Mouse (Mus musculus) neutrophil, adult 59 days (primary cell): ENCODE data around the gene Il6st. TPM values are rescaled to one million over a fixed set of nuclear protein-coding genes. Genes with fewer than 3 reads are reported as not detected.

ENCODE experiments used
- total RNA-seq, 2 experiments: library from RNA; stranded (reverse); gene quantifications; 1 replicate in 1 of 2; 2 replicates in 1 of 2; pipeline ENCODE4 v1.2.4; 2023

Il6st gene
- 10 to 100 TPM; 58.1 to 85.8 TPM for total RNA-seq

DNA sequence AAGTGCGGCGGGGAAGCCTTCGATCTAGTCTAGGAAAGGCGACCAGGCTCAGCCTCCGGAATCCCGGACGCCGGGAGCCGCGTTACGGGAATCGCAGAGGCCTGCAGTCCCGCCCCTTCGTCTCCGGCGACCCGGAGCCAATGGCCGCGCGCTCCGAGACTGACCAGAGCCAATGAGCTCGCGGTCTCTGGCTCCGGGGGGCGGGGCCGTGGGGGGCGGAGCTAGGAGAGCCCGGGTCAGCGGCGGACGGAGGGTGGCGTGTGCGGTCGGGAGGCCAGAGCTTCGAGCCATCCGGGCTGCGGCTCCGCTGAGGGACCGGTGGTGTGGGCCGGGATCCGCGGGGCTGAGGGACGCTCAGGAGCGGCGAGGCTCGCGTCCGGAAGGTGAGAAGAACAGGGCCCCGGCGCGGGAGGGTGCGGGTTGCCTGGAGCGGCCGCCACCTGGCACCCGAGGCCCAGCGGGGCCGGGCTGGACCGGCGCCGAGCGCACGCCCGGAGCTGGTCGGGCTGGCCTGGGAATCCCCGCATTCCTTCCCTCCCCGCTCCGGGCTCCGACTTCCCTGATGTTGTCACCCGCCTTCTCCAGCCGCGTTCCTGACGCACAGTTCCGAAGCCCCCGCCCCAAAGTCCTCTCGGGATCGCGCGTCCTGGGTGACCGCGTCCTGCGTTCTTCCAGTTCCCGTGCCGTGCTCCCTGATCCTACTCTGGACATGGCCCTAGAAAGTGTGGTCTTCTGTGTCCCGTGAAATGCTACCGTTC is at the start of gene Il6st:
TSS of gene Il6st (plus strand) at position 203 of the 758 bp plus-strand sequence.

Other genes starting within 250 kb of the Il6st start
- under 1 TPM; 0.11 to 0.20 TPM for gene Ankrd55, start 175.6 kb upstream of the Il6st start, total RNA-seq
- gene Il31ra, start 130.3 kb downstream of the Il6st start, total RNA-seq = 1 to 10 TPM; 1.6 to 1.8 TPM
- under 1 TPM; 0.13 to 0.20 TPM for gene Ddx4, start 188.4 kb downstream of the Il6st start, total RNA-seq
- gene Slc38a9, start 196.7 kb downstream of the Il6st start, total RNA-seq = 10 to 100 TPM; 33.4 to 34.7 TPM